Mouse (Mus musculus): ENCODE data around the gene Stambp. TPM values are rescaled to one million over a fixed set of nuclear protein-coding genes. Genes with fewer than 3 reads are reported as not detected.

The Stambp gene
- total and polyA plus RNA-seq, 3 experiments: 4.1 to 11.4 (median 4.6) TPM

DNA sequence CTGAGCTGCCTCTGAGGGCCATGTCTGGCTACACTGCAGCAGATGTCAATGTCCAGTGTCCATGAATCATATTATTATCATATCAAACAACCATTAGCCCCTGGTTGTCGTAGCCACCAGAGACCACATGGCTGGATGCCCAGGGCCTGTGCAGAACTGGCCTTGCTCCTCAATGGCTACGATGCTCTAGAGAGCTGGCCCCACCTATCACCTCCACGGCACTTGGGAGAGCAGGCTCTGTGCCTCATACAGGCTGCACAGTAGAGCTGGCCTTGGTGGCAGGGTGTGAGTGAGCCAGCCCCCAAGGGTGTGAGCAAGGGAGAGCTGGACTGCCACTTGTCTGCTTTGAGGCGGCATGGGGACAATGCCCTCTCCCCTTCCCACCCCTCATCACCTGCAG is 41.9 kb upstream of the Stambp start:
- Histone ChIP-seq H3K36me3 (replicated peaks in 1 of 2; ENCODE audit: control insufficient read depth in 1 of 2, insufficient read depth in 1 of 2, low read length in 1 of 2) (no peaks in the 10 kb centered on the region), H3K9ac (ENCODE audit: insufficient read depth, low read depth) (no peak overlapping the region), H3K4me1 (ENCODE audit: control insufficient read depth in 1 of 2, insufficient read depth in 2 of 2) (no peaks in the 10 kb centered on the region), H3K4me3 (replicated peaks in 1 of 3; ENCODE audit: low read depth in 2 of 3, low read length in 2 of 3, poor library complexity in 1 of 3) (no peak overlapping the region), H3K9me3 (replicated peaks; ENCODE audit: low read length) (no peaks in the 10 kb centered on the region), H3K27me3 (replicated peaks) (peaks cover 97% of the 10 kb centered on the region), H3K27ac (ENCODE audit: insufficient read depth, low read depth) (no peak overlapping the region), H3K4me2 (ENCODE audit: insufficient read depth, low read depth, poor library complexity, severe bottlenecking) (no peak overlapping the region), H3K79me2 (replicated peaks; ENCODE audit: control insufficient read depth, extremely low read depth, insufficient read depth, poor library complexity, severe bottlenecking) (no peaks in the 10 kb centered on the region)
- dilution Hi-C loops (cut with MboI; ENCODE audit: extremely low pct_ligation_motif_present, extremely low pct_unique_long_range_greater_than_20kb, low sequenced_read_pairs) (no loop called here), in situ Hi-C loops (cut with MboI; ENCODE audit: low pct_ligation_motif_present, low pct_unique_long_range_greater_than_20kb, low sequenced_read_pairs) (no loop called here)
- DNase-seq (ENCODE audit: extremely low read depth): no peak
- TF ChIP-seq ELF1 (IDR thresholded peaks at IDR 0.05; ENCODE audit: low read depth, low read length): no peak
- TF ChIP-seq MYC (IDR thresholded peaks at IDR 0.05; ENCODE audit: low read depth, low read length): no peak
- no peak for TF ChIP-seq MAZ (IDR thresholded peaks at IDR 0.05; ENCODE audit: low read depth, low read length)
- no peak for TF ChIP-seq MAFK (IDR thresholded peaks at IDR 0.05; ENCODE audit: insufficient replicate concordance, low read length)
- TF ChIP-seq RAD21 (IDR thresholded peaks at IDR 0.05; ENCODE audit: low read depth, low read length): no peak
- TF ChIP-seq TBP (conservative IDR thresholded peaks at IDR 0.05; ENCODE audit: low read depth, low read length): no peak
- no peak for TF ChIP-seq ZMIZ1 (IDR thresholded peaks at IDR 0.05; ENCODE audit: low read depth, low read length)
- TF ChIP-seq IRF4 (IDR thresholded peaks at IDR 0.05; ENCODE audit: low read depth, low read length): no peak
- no peak for TF ChIP-seq USF2 (conservative IDR thresholded peaks at IDR 0.05; ENCODE audit: low read depth, low read length)
- no peak for TF ChIP-seq JUND (conservative IDR thresholded peaks at IDR 0.05; ENCODE audit: low read depth, low read length)
- TF ChIP-seq CHD1 (IDR thresholded peaks at IDR 0.05; ENCODE audit: low read depth, low read length): no peak
- TF ChIP-seq TCF12 (IDR thresholded peaks at IDR 0.05; ENCODE audit: low read depth, low read length): no peak
- TF ChIP-seq ZNF384 (IDR thresholded peaks at IDR 0.05; ENCODE audit: low read depth, low read length): no peak
- no peak for TF ChIP-seq UBTF (IDR thresholded peaks at IDR 0.05; ENCODE audit: low read depth, low read length)

DNA sequence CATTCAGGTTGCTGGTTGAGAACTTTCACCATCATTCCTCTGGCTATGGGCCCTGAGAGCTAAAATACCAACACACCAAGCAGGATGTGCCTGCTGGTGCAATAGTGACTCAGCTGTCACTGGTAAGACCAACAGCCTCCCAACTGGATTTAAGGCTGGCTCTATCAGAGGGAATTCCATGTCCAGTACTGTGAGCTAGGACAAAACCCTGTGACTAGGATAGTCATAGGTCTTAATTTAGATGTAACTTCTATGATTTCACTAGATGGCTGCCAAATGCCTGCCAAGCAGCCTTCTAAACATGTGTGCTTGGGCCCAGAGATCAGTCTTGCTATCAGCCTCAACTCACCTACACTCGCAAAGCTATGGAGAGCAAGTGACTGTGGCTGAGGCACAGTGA is 40.4 kb upstream of the Stambp start:
- Histone ChIP-seq H3K9ac (ENCODE audit: insufficient read depth, low read depth) (no peak overlapping the region), H3K79me2 (replicated peaks; ENCODE audit: control insufficient read depth, extremely low read depth, insufficient read depth, poor library complexity, severe bottlenecking) (no peaks in the 10 kb centered on the region), H3K27ac (ENCODE audit: insufficient read depth, low read depth) (no peak overlapping the region), H3K4me2 (ENCODE audit: insufficient read depth, low read depth, poor library complexity, severe bottlenecking) (no peak overlapping the region), H3K9me3 (replicated peaks; ENCODE audit: low read length) (no peaks in the 10 kb centered on the region), H3K4me1 (ENCODE audit: control insufficient read depth in 1 of 2, insufficient read depth in 2 of 2) (no peaks in the 10 kb centered on the region), H3K27me3 (replicated peaks) (peaks cover 95% of the 10 kb centered on the region), H3K36me3 (replicated peaks in 1 of 2; ENCODE audit: control insufficient read depth in 1 of 2, insufficient read depth in 1 of 2, low read length in 1 of 2) (no peaks in the 10 kb centered on the region), H3K4me3 (replicated peaks in 1 of 3; ENCODE audit: low read depth in 2 of 3, low read length in 2 of 3, poor library complexity in 1 of 3) (no peak overlapping the region)
- TF ChIP-seq BHLHE40 (IDR thresholded peaks at IDR 0.05; ENCODE audit: low read depth, low read length) (no peak), NRF1 (IDR thresholded peaks at IDR 0.05; ENCODE audit: low read depth, low read length) (no peak), KAT2A (IDR thresholded peaks at IDR 0.05; ENCODE audit: insufficient replicate concordance, low read length) (no peak), ZMIZ1 (IDR thresholded peaks at IDR 0.05; ENCODE audit: low read depth, low read length) (no peak), POLR2AphosphoS2 (IDR thresholded peaks at IDR 0.05; ENCODE audit: low read depth, low read length) (no peak), CTCF (conservative IDR thresholded peaks at IDR 0.05 in 1 of 2, IDR thresholded peaks at IDR 0.05 in 1 of 2; ENCODE audit: low read depth in 2 of 2, low read length in 2 of 2) (no peak), MAX (IDR thresholded peaks at IDR 0.05; ENCODE audit: low read length) (no peak), JUND (conservative IDR thresholded peaks at IDR 0.05; ENCODE audit: low read depth, low read length) (no peak), SMC3 (IDR thresholded peaks at IDR 0.05; ENCODE audit: low read depth, low read length) (no peak), CHD1 (IDR thresholded peaks at IDR 0.05; ENCODE audit: low read depth, low read length) (no peak), UBTF (IDR thresholded peaks at IDR 0.05; ENCODE audit: low read depth, low read length) (no peak), ZKSCAN1 (IDR thresholded peaks at IDR 0.05; ENCODE audit: borderline replicate concordance, low read depth, low read length) (no peak), NELFE (IDR thresholded peaks at IDR 0.05; ENCODE audit: low read depth, low read length) (no peak), TCF12 (IDR thresholded peaks at IDR 0.05; ENCODE audit: low read depth, low read length) (no peak), EP300 (IDR thresholded peaks at IDR 0.05; ENCODE audit: low read length) (no peak), PAX5 (IDR thresholded peaks at IDR 0.05; ENCODE audit: low read length) (no peak), TBP (conservative IDR thresholded peaks at IDR 0.05; ENCODE audit: low read depth, low read length) (no peak), E2F4 (IDR thresholded peaks at IDR 0.05; ENCODE audit: insufficient replicate concordance, low read depth, low read length) (no peak), ETS1 (conservative IDR thresholded peaks at IDR 0.05; ENCODE audit: low read depth, low read length) (no peak), SIN3A (IDR thresholded peaks at IDR 0.05; ENCODE audit: low read length) (no peak)
- in situ Hi-C loops (cut with MboI; ENCODE audit: low pct_ligation_motif_present, low pct_unique_long_range_greater_than_20kb, low sequenced_read_pairs) (no loop called here), dilution Hi-C loops (cut with MboI; ENCODE audit: extremely low pct_ligation_motif_present, extremely low pct_unique_long_range_greater_than_20kb, low sequenced_read_pairs) (no loop called here)
- no peak for DNase-seq (ENCODE audit: extremely low read depth)

All from CH12.LX (cell line).